Mouse (Mus musculus) CH12.LX (cell line): ENCODE measurements around the gene Coq8b.
A peak's percentile ranks its signal among the peaks of the same experiment; 100 is the strongest.

Source experiments
- CTCF ChIP-seq, 2 experiments: IDR thresholded peaks in 1 of 2; conservative IDR thresholded peaks in 1 of 2; 2 replicates each; pipeline ENCODE4 v1.5.1; 2011 to 2012; ENCODE audit warnings: low read depth in 2 of 2, low read length in 2 of 2, improper control_type of control experiment in 1 of 2, inconsistent platforms in 1 of 2, mild to moderate bottlenecking in 1 of 2, moderate library complexity in 1 of 2
- E2F4 ChIP-seq: IDR thresholded peaks from 2 replicates; pipeline ENCODE4 v1.6.1; 2011; ENCODE audit warnings: low read depth, low read length, improper control_type of control experiment; ENCODE audit not compliant: insufficient replicate concordance
- ELF1 ChIP-seq: IDR thresholded peaks from 2 replicates; pipeline ENCODE4 v1.6.1; 2014; ENCODE audit warnings: low read depth, mild to moderate bottlenecking, inconsistent platforms, low read length, improper control_type of control experiment
- EP300 ChIP-seq: IDR thresholded peaks from 2 replicates; pipeline ENCODE4 v1.6.1; 2011; ENCODE audit warnings: low read length, improper control_type of control experiment
- HCFC1 ChIP-seq: IDR thresholded peaks from 2 replicates; pipeline ENCODE4 v1.6.1; 2012; ENCODE audit warnings: low read depth, mild to moderate bottlenecking, inconsistent platforms, low read length, improper control_type of control experiment
- KAT2A ChIP-seq: IDR thresholded peaks from 2 replicates; pipeline ENCODE4 v1.6.1; 2012; ENCODE audit warnings: low read length, improper control_type of control experiment, inconsistent platforms; ENCODE audit not compliant: insufficient replicate concordance
- MEF2A ChIP-seq: IDR thresholded peaks from 2 replicates; pipeline ENCODE4 v1.6.1; 2014; ENCODE audit warnings: low read depth, mild to moderate bottlenecking, inconsistent platforms, low read length, improper control_type of control experiment, borderline replicate concordance
- MYC ChIP-seq: IDR thresholded peaks from 2 replicates; pipeline ENCODE4 v1.6.1; 2011; ENCODE audit warnings: low read depth, mild to moderate bottlenecking, improper control_type of control experiment, low read length
- PAX5 ChIP-seq: IDR thresholded peaks from 2 replicates; pipeline ENCODE4 v1.6.1; 2012; ENCODE audit warnings: low read length, inconsistent platforms, mixed read lengths
- POLR2A ChIP-seq: IDR thresholded peaks from 2 replicates; pipeline ENCODE4 v1.6.1; 2011; ENCODE audit warnings: low read depth, mild to moderate bottlenecking, improper control_type of control experiment, low read length
- RAD21 ChIP-seq: IDR thresholded peaks from 2 replicates; pipeline ENCODE4 v1.6.1; 2011; ENCODE audit warnings: low read depth, mild to moderate bottlenecking, low read length, improper control_type of control experiment, moderate library complexity
- TCF12 ChIP-seq: IDR thresholded peaks from 2 replicates; pipeline ENCODE4 v1.6.1; 2014; ENCODE audit warnings: low read depth, mild to moderate bottlenecking, inconsistent platforms, low read length, improper control_type of control experiment
- UBTF ChIP-seq: IDR thresholded peaks from 2 replicates; pipeline ENCODE4 v1.6.1; 2012; ENCODE audit warnings: low read depth, mild to moderate bottlenecking, inconsistent platforms, low read length, improper control_type of control experiment, moderate library complexity
- ZKSCAN1 ChIP-seq: IDR thresholded peaks from 2 replicates; pipeline ENCODE4 v1.6.1; 2012; ENCODE audit warnings: low read depth, inconsistent platforms, low read length, improper control_type of control experiment, borderline replicate concordance

GRCm38 (mm10) chr7:27285698-27286066, 52.9 kb downstream of the Coq8b start:
- TF ChIP-seq ELF1: no peak
- no peak for TF ChIP-seq POLR2A
- no peak for TF ChIP-seq EP300
- TF ChIP-seq UBTF: no peak
- no peak for TF ChIP-seq E2F4
- TF ChIP-seq ZKSCAN1: no peak
- TF ChIP-seq CTCF (conservative IDR thresholded peaks at IDR 0.05 in 1 of 2, IDR thresholded peaks at IDR 0.05 in 1 of 2; ENCODE audit: low read depth in 2 of 2, low read length in 2 of 2): peak; percentile 43 to 80; a peak in 3 of 4 replicates
- no peak for TF ChIP-seq MEF2A
- peak; percentile 99 for TF ChIP-seq MYC
- TF ChIP-seq PAX5: no peak
- no peak; the same call in 1 of the 2 replicates for TF ChIP-seq TCF12
- TF ChIP-seq HCFC1: no peak
- no peak for TF ChIP-seq KAT2A
- TF ChIP-seq RAD21: peak; percentile 74
